Mouse (Mus musculus) embryonic facial prominence, embryonic 11.5 days (tissue): ENCODE measurements around the gene Actg2. TPM values are rescaled to one million over a fixed set of nuclear protein-coding genes. Genes with fewer than 3 reads are reported as not detected.

Source experiments
- ATAC-seq: fragments of 200-750 bp; cut with Nextera tagmentation; replicated peaks from 2 replicates; pipeline ENCODE4 v1.8.0; 2017; ENCODE audit warnings: low read depth; ENCODE audit not compliant: insufficient number of reproducible peaks, low FRiP score, low TSS enrichment
- DNase-seq: peaks from one replicate; pipeline ENCODE4 v3.0.0-alpha.2; 2015; ENCODE audit warnings: low spot score
- H3K27ac ChIP-seq: fragments of 300-500 bp; sonication (generic); replicated peaks from 2 replicates; pipeline ENCODE4 v1.5.1; 2014; ENCODE audit warnings: mild to moderate bottlenecking, low read depth, low read length, control low read depth
- H3K27me3 ChIP-seq: fragments of 300-500 bp; sonication (generic); 2 replicates; pipeline ENCODE4 v1.6.1; 2014; ENCODE audit warnings: mild to moderate bottlenecking, low read length, moderate library complexity, mixed read lengths; ENCODE audit not compliant: control insufficient read depth, insufficient read depth
- H3K36me3 ChIP-seq: fragments of 300-500 bp; sonication (generic); replicated peaks from 2 replicates; pipeline ENCODE4 v1.6.1; 2014; ENCODE audit warnings: low read depth, mild to moderate bottlenecking, low read length, moderate library complexity, mixed read lengths; ENCODE audit not compliant: control insufficient read depth, insufficient read depth
- H3K4me1 ChIP-seq: fragments of 300-500 bp; sonication (generic); 2 replicates; pipeline ENCODE4 v1.6.1; 2014; ENCODE audit warnings: low read length, mixed read lengths; ENCODE audit not compliant: control insufficient read depth, insufficient read depth
- H3K4me2 ChIP-seq: fragments of 300-500 bp; sonication (generic); 2 replicates; pipeline ENCODE4 v1.6.1; 2014; ENCODE audit warnings: low read depth, mild to moderate bottlenecking, control low read depth, low read length, moderate library complexity
- H3K4me3 ChIP-seq: fragments of 300-500 bp; sonication (generic); 2 replicates; pipeline ENCODE4 v1.5.1; 2014; ENCODE audit warnings: low read depth, low read length, control low read depth
- H3K9ac ChIP-seq: fragments of 300-500 bp; sonication (generic); replicated peaks from 2 replicates; pipeline ENCODE4 v1.6.1; 2014; ENCODE audit warnings: mild to moderate bottlenecking, control low read depth, low read length
- H3K9me3 ChIP-seq: fragments of 300-500 bp; sonication (generic); replicated peaks from 2 replicates; pipeline ENCODE4 v1.6.1; 2016; ENCODE audit warnings: mild to moderate bottlenecking, low read length, inconsistent platforms, mixed read lengths; ENCODE audit not compliant: control insufficient read depth
- WGBS: fragments of 180-500 bp; shearing (Covaris S2); extraction: QIAGEN DNeasy Blood & Tissue Kit; methylation state at CpG from one replicate; pipeline ENCODE4 v1.1.7; 2014; 5-methylcytosine and 5-hydroxymethylcytosine counted together
- polyA plus RNA-seq: library from polyadenylated mRNA; unstranded; fragments of >200 nt; fragmentation: Nextera tagmentation; extraction: Ambion mirVana; gene quantifications from 2 replicates; pipeline ENCODE4 v1.2.1, GENCODE M21; 2014

The Actg2 gene
- polyA plus RNA-seq, 1 experiment from 2014 or later, result 2.4 TPM

DNA sequence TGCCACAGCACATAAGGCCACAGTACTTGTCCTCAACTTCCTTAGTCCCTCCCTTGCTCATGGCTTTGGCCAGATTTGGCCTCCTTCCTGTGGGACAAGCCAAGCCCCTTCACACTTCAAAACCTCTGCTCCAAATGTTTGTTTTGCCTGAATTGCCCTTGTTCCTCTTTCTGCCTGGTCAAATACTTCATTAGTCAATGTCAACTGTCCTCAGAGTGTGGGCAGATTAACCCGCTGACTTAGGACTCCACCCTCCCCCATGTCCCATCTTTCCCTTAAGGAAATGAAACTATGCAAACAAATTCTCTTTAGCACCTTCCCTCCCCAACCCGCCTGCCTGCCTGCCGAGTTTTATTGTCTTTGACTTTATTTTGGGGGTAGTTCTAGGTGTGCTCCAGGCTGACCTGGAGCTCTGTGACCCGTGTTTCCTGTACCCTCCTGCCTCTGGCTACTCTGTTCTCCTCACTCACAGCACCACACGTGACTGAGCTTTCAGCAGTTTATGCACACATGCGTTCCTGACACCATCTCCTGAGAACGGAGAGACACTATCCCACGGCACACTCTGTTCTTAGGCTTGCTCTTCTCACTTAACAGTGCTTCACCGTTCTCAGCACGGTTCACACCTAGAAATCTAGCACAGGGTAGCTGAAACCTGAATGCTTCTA is 53.5 kb downstream of the Actg2 start:
- H3K4me3 ChIP-seq, result no peak overlapping the region
- H3K27ac ChIP-seq, result no peak overlapping the region
- ATAC-seq (no peak), DNase-seq (no peak)
- no peak overlapping the region for H3K9ac ChIP-seq
- H3K4me1 ChIP-seq, result no peaks in the 10 kb centered on the region
- no peaks in the 10 kb centered on the region; the same call in none of the 2 replicates for H3K36me3 ChIP-seq
- no peaks in the 10 kb centered on the region for H3K9me3 ChIP-seq
- 81% methylated on average over 10 of the region's 10 CpGs for WGBS
- no peaks in the 10 kb centered on the region for H3K27me3 ChIP-seq
- H3K4me2 ChIP-seq, result no peak overlapping the region

DNA sequence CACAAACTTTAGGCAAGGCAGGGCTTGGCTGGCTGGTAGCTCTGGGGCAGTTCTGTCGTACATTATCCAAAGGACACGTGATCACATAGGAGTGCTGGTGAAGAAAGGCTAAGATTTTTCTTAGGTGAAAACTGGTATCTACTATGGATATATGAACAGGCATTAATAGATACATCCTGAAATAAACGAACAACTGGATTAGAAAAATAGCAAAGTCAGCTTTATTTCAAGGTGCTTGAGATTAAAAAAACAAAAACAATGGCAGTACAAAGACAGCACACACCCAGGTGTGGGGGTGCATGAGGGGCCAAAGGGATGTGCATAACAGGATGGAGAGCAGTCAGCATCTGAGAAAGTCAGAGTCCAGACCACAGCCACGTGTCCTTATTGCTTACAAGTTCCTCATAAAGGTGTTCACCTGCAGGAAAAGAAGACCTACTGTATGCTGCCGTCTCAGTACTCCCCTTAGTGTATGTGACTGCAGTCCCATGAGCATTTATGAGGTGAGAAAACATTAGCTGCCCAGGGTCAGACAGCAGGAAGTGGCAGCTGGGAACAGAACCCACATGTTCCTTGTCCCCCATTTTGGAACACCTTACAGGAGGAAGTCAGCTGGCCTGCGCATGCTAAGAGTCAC is 55.9 kb downstream of the Actg2 start:
- no peak overlapping the region for H3K4me3 ChIP-seq
- H3K27me3 ChIP-seq, result no peaks in the 10 kb centered on the region
- no peak overlapping the region for H3K27ac ChIP-seq
- H3K9ac ChIP-seq, result no peak overlapping the region
- H3K4me1 ChIP-seq, result no peaks in the 10 kb centered on the region
- ATAC-seq (no peak), DNase-seq (no peak)
- H3K36me3 ChIP-seq, result no peaks in the 10 kb centered on the region; the same call in none of the 2 replicates
- WGBS, result 86% methylated on average over 6 of the region's 6 CpGs
- H3K4me2 ChIP-seq, result no peak overlapping the region
- no peaks in the 10 kb centered on the region for H3K9me3 ChIP-seq

DNA sequence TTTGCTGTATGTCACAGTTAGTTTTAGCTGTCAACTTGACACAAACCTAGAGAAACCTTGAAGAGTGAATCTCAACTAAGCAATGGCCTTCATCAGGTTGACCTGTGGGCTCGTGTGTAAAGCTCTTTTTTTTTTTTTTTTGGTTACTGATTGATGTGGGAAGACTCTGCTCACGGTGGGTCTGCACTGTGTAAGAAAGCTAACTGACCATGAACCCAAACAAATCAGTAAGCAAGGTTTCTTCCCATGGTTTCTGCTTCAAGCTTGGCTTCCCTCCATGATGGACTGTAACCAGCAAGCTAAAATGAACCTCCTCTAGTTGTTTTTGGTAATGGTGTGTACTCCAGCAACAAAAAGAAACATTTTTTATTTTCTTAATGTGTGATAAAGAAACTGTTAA is 56.9 kb downstream of the Actg2 start:
- H3K36me3 ChIP-seq, result no peaks in the 10 kb centered on the region; the same call in none of the 2 replicates
- ATAC-seq (no peak), DNase-seq (no peak)
- H3K9ac ChIP-seq, result no peak overlapping the region
- H3K4me1 ChIP-seq, result no peaks in the 10 kb centered on the region
- H3K27me3 ChIP-seq, result no peaks in the 10 kb centered on the region
- 70% methylated on average over 2 of the region's 2 CpGs for WGBS
- H3K9me3 ChIP-seq, result no peaks in the 10 kb centered on the region
- no peak overlapping the region for H3K4me3 ChIP-seq
- H3K4me2 ChIP-seq, result no peak overlapping the region
- H3K27ac ChIP-seq, result no peak overlapping the region

DNA sequence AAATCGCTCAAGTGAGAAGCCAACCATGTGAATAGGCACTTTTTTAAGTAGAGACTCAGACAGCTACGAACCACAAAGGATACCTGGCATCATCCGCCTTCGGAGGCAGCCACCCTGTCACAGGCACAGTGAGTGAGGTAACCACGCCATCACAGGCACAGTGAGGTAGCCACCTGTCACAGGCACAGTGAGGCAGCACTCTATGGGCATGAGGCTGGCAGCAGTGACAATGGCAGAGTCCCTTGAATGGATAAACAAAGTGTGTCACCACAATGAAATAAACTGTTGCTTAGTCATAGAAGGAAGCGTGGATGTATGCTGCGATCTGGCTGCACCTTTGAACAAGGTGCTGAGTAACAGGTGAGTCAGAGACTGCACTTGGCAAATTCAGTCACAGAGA is 57.4 kb downstream of the Actg2 start:
- Histone ChIP-seq H3K9me3 (no peaks in the 10 kb centered on the region), H3K4me2 (no peak overlapping the region), H3K27me3 (no peaks in the 10 kb centered on the region), H3K27ac (no peak overlapping the region), H3K36me3 (no peaks in the 10 kb centered on the region; the same call in none of the 2 replicates), H3K9ac (no peak overlapping the region), H3K4me3 (no peak overlapping the region), H3K4me1 (no peaks in the 10 kb centered on the region)
- whole genome bisulfite sequencing, result 90% methylated on average over 7 of the region's 7 CpGs
- no peak for ATAC-seq
- no peak for DNase-seq

DNA sequence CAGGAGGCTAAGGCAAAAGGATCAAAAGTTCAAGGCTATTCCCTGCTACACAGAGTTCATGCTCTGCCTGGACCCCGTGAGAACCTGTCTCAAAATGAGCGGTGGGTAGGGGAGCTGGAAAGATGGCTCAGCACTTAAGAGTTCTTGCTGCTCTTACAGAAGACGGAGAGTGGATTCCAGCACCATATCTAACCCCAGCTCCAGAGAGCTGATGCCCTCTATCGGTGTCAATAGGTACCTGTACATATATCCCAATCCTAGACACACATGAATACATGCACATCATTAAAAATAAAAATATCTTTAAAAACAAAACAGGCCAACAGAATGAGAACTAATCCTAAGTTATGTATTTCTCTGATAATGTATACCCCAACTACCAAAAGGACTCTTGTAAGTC is 57.8 kb downstream of the Actg2 start:
- H3K4me2 ChIP-seq, result no peak overlapping the region
- H3K36me3 ChIP-seq, result no peaks in the 10 kb centered on the region; the same call in none of the 2 replicates
- 67% methylated on average over 4 of the region's 4 CpGs for WGBS
- DNase-seq (no peak), ATAC-seq (no peak)
- H3K27me3 ChIP-seq, result no peaks in the 10 kb centered on the region
- no peak overlapping the region for H3K9ac ChIP-seq
- H3K9me3 ChIP-seq, result no peaks in the 10 kb centered on the region
- no peak overlapping the region for H3K27ac ChIP-seq
- H3K4me3 ChIP-seq, result no peak overlapping the region
- H3K4me1 ChIP-seq, result no peaks in the 10 kb centered on the region

DNA sequence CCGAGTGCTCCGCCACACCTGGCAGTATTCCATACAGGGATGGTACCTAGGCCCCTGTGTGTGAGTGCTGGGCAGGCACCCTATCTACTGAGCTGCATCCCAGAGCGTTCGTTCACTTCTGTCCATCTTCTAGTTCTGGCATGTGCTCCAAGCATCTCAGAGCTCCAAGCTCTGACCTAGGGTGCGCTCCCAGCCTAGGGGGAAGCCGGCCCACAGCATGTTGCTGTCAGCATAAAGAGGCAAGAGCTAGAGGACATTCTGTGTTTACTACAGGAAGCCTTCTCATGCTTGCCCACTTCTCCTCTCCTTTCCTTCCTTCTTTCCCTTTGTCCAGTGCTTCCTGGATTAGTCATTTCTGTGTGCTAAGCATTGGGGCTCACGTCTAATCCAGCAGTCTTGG is 60.6 kb downstream of the Actg2 start:
- no peak overlapping the region for H3K4me2 ChIP-seq
- DNase-seq, result no peak
- no peak for ATAC-seq
- no peak overlapping the region for H3K27ac ChIP-seq
- 74% methylated on average over 7 of the region's 7 CpGs for WGBS
- no peak overlapping the region for H3K9ac ChIP-seq
- H3K36me3 ChIP-seq, result no peaks in the 10 kb centered on the region; the same call in 1 of the 2 replicates
- H3K4me1 ChIP-seq, result no peaks in the 10 kb centered on the region
- H3K9me3 ChIP-seq, result no peaks in the 10 kb centered on the region
- no peak overlapping the region for H3K4me3 ChIP-seq
- H3K27me3 ChIP-seq, result no peaks in the 10 kb centered on the region

DNA sequence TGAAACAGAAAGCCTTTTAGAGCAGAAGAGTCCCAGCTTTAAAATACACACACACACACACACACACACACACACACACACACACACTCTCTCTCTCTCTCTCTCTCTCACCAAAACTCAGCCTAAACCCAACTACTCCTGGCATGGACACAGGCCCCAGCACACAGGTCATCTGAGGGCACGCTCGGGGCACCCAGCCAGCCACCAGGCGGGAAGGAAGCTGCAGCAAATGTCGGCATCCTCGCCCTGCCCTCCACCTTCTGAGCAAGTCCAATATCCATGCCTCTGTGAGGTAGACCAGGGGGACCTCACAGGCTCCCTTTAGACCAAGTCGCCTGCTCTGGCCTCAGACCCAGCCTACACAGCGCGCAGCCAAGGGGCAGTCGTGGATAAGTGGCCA is 62.8 kb downstream of the Actg2 start:
- DNase-seq (no peak), ATAC-seq (no peak)
- no peaks in the 10 kb centered on the region for H3K27me3 ChIP-seq
- H3K9ac ChIP-seq, result no peak overlapping the region
- WGBS, result 76% methylated on average over 9 of the region's 9 CpGs
- no peak overlapping the region for H3K4me2 ChIP-seq
- no peaks in the 10 kb centered on the region for H3K9me3 ChIP-seq
- H3K36me3 ChIP-seq, result no peaks in the 10 kb centered on the region
- H3K27ac ChIP-seq, result no peak overlapping the region
- H3K4me1 ChIP-seq, result no peaks in the 10 kb centered on the region
- H3K4me3 ChIP-seq, result no peak overlapping the region

DNA sequence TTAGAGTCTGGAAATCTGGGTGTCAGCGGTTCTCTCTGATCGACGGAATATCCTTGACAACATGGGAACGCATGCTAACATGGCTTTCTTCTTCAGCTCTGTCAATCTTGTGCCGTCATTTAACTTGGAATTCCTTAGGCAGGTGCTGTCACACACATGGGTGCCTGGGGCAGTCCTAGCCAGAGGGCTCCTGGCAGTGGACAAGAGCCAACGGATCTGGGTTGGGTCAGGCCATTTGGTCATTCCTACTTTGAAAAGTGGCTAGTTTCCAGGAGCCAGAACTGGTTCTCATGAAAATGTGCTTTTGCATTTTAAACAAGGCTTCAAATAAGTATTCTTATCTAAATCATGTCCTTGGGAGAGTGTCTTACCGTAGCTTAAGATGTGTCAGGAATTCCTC is 64.3 kb downstream of the Actg2 start:
- Histone ChIP-seq H3K4me2 (no peak overlapping the region), H3K9ac (no peak overlapping the region), H3K9me3 (no peaks in the 10 kb centered on the region), H3K36me3 (no peaks in the 10 kb centered on the region), H3K27me3 (no peaks in the 10 kb centered on the region), H3K27ac (no peak overlapping the region), H3K4me1 (no peaks in the 10 kb centered on the region), H3K4me3 (no peak overlapping the region)
- DNase-seq (no peak), ATAC-seq (no peak)
- 84% methylated on average over 7 of the region's 7 CpGs for WGBS
